Mouse (Mus musculus) macrophage (primary cell): ENCODE data around the gene Abhd17c. TPM values are rescaled to one million over a fixed set of nuclear protein-coding genes. Genes with fewer than 3 reads are reported as not detected.

Experiments used
- H3K27ac ChIP-seq: fragments of 350-480 bp; formaldehyde crosslinking; 2 replicates; pipeline ENCODE4 v1.9.0; 2021
- H3K36me3 ChIP-seq: fragments of 350-480 bp; formaldehyde crosslinking; 2 replicates; pipeline ENCODE4 v1.9.0; 2021; ENCODE audit errors: inconsistent target
- H3K4me3 ChIP-seq: fragments of 350-480 bp; formaldehyde crosslinking; 2 replicates; pipeline ENCODE4 v1.9.0; 2021; ENCODE audit errors: inconsistent target
- H3K79me2 ChIP-seq: fragments of 350-480 bp; formaldehyde crosslinking; 2 replicates; pipeline ENCODE4 v1.9.0; 2021; ENCODE audit errors: inconsistent target
- WGBS: methylation state at CpG from one replicate; pipeline ENCODE4 v1.1.7; 2026; ENCODE audit warnings: inconsistent platforms; ENCODE audit not compliant: missing documents; 5-methylcytosine and 5-hydroxymethylcytosine counted together
- polyA plus RNA-seq: library from polyadenylated mRNA; stranded (reverse); fragments of 250-400 nt; gene quantifications from 3 replicates; pipeline ENCODE4 v1.2.4, GENCODE M21; 2018; ENCODE audit warnings: inconsistent platforms

Abhd17c gene
- polyA plus RNA-seq, 1 experiment from 2014 or later: 12.9 TPM

GRCm38 (mm10) chr7:84166721-84167419 is 15.2 kb upstream of the Abhd17c start:
- Histone ChIP-seq H3K79me2 (no peaks in the 10 kb centered on the region), H3K4me3 (no peak overlapping the region), H3K36me3 (no peaks in the 10 kb centered on the region), H3K27ac (no peak overlapping the region)
- WGBS: 92% methylated on average over 4 of the region's 4 CpGs

GRCm38 (mm10) chr7:84166007-84166406 is 14.3 kb upstream of the Abhd17c start:
- 87% methylated on average over 1 of the region's 1 CpGs for WGBS
- Histone ChIP-seq H3K27ac (no peak overlapping the region), H3K4me3 (no peak overlapping the region), H3K36me3 (no peaks in the 10 kb centered on the region), H3K79me2 (no peaks in the 10 kb centered on the region)

GRCm38 (mm10) chr7:84165288-84165687 is 13.6 kb upstream of the Abhd17c start:
- 85% methylated on average over 3 of the region's 3 CpGs for WGBS
- no peak overlapping the region for H3K4me3 ChIP-seq
- no peaks in the 10 kb centered on the region for H3K79me2 ChIP-seq
- H3K36me3 ChIP-seq: no peaks in the 10 kb centered on the region
- no peak overlapping the region for H3K27ac ChIP-seq

DNA sequence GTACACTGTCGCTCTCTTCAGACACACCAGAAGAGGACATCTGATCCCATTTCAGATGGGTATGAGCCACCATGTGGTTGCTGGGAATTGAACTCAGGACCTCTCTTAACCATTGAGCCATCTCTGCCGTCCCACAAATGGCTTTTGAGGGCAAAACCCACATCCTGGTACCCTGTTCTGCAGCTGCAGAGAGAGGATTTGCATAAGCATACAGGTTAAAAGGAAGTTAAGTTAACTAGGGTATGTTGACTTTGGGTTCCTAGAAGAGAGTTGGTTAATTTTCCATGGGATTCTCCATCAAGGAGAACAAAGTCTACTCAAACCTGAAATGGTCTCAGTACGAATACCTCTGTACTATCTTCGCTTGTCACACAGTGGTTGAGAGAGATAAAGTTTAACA is 13.2 kb upstream of the Abhd17c start:
- WGBS: 73% methylated on average over 4 of the region's 4 CpGs
- H3K27ac ChIP-seq: no peak overlapping the region
- no peak overlapping the region for H3K4me3 ChIP-seq
- no peaks in the 10 kb centered on the region for H3K79me2 ChIP-seq
- no peaks in the 10 kb centered on the region for H3K36me3 ChIP-seq

DNA sequence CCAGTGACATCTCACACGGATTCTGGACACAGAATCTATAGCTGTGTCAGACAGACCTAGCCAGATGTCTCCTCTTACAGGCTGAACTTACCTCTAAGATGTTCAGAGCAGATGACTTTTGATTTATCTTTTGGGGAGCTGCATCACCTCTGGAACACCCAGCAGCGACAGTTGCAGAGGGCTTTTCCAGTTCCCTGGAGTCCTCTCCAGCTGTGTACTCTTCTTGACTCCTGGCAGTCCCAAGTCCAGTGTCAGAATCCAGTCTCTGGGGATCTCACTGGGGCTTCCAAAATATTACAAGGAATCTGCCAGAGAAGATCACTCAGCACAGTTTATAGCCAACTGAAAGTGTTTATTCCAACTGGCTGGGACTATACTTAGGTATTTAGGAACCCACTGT is 12.7 kb upstream of the Abhd17c start:
- H3K36me3 ChIP-seq: no peaks in the 10 kb centered on the region
- no peak overlapping the region for H3K27ac ChIP-seq
- no peak overlapping the region for H3K4me3 ChIP-seq
- H3K79me2 ChIP-seq: no peaks in the 10 kb centered on the region
- WGBS: 83% methylated on average over 2 of the region's 2 CpGs

DNA sequence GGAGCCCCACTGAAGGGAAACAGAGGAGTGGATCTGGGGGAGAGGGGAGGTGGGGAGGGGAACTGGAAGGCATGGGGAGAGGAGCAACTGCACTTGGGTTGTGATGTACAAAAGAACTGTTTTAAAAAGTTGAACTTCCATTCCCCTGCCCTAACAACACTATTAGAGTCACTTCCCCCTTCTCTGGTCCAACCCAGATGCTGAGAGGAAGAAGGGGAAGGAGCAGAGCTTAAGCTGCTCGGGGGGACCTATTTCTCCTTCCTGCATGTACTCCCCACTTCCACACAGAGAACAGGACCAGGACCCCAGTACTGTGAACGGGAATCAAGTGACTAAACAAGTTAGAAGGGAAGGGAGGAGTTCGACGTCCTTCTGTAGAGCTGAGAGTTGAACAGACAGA is 11.9 kb upstream of the Abhd17c start:
- no peak overlapping the region for H3K4me3 ChIP-seq
- 6% methylated on average over 4 of the region's 4 CpGs for WGBS
- no peak overlapping the region for H3K27ac ChIP-seq
- H3K36me3 ChIP-seq: no peaks in the 10 kb centered on the region
- no peaks in the 10 kb centered on the region for H3K79me2 ChIP-seq

- no peaks in the 10 kb centered on the region for H3K36me3 ChIP-seq
- WGBS: 94% methylated on average over 2 of the region's 2 CpGs
These were observed 7.7 kb upstream of the Abhd17c start for GRCm38 (mm10) chr7:84159414-84159813.

DNA sequence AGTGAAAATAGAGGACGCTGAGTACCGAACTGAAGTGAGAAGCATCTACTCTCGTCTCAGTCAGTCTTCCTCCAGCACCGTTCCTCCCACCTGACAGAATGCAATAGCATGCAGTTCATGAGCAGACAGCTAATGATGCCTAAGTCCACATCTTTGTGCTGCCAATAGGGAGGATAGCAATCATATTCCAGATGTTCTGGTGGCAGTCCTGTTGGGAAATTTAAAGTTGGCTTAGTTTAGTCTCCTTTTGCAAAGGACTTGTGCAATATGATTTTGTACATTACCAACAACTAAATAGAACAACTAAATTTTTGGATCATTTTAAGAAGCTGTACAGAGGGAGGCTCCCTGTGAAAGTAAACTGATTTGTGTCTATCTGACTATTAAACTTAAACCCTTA is 2.1 kb upstream of the Abhd17c start:
- peaks cover 23% of the 10 kb centered on the region for H3K79me2 ChIP-seq
- 92% methylated on average over 4 of the region's 4 CpGs for WGBS

More at GRCm38 (mm10) chr7:84159414-84159813, 7.7 kb upstream of the Abhd17c start:
- H3K79me2 ChIP-seq: no peaks in the 10 kb centered on the region
- H3K27ac ChIP-seq: no peak overlapping the region
- no peak overlapping the region for H3K4me3 ChIP-seq

DNA sequence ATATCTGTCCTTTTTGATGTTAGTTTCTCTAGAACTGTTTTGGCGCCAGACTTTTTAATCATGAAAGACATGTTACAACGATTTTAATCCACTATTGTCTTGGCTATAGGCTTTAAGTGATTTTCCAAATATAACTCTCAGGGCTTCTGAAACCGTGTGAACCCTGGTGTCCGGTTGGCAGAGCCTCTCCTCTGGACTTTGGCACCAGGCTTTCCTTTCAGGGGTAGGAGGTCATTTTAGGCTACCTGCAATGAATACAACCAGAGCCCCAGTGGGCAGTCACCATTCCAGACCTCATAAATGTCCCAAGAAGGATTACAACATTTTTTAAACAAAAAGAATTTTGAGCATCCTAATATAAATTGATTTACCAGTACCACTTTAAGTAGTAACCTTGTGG is 1.1 kb upstream of the Abhd17c start:
- H3K36me3 ChIP-seq: no peaks in the 10 kb centered on the region
- WGBS: 96% methylated on average over 4 of the region's 4 CpGs
- no peak overlapping the region for H3K27ac ChIP-seq
- no peak overlapping the region for H3K4me3 ChIP-seq
- peaks cover 33% of the 10 kb centered on the region for H3K79me2 ChIP-seq

More for the DNA sequence above, 2.1 kb upstream of the Abhd17c start:
- no peak overlapping the region for H3K4me3 ChIP-seq
- H3K36me3 ChIP-seq: no peaks in the 10 kb centered on the region
- no peak overlapping the region for H3K27ac ChIP-seq

- WGBS: 74% methylated on average over 6 of the region's 6 CpGs
- Histone ChIP-seq H3K36me3 (no peaks in the 10 kb centered on the region), H3K27ac (no peak overlapping the region), H3K4me3 (peak overlapping the region; percentile 17; the same call in 1 of the 2 replicates), H3K79me2 (peaks cover 37% of the 10 kb centered on the region)
These were observed 681 bp upstream of the Abhd17c start for GRCm38 (mm10) chr7:84152374-84152773.

DNA sequence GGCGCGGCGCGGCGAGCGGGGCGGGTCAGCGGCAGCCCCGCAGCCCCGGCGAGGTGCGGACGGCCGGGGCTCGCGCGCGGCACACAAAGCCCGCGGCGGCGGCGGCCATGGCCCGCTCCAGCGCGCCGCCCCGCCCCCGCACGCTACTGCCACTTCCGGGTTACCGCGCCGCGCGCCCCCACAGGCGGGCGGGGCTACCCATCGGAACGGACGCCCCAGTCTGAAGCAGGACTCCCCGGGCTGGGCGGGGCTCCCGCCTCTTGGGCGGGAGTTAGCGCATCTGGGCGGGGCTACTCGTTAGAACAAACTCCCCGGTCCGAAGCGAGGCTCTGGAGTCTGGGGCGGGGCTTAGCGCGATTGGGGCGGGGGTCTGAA is 254 bp upstream of the Abhd17c start:
- WGBS: under 1% methylated on average over 39 of the region's 55 CpGs

DNA sequence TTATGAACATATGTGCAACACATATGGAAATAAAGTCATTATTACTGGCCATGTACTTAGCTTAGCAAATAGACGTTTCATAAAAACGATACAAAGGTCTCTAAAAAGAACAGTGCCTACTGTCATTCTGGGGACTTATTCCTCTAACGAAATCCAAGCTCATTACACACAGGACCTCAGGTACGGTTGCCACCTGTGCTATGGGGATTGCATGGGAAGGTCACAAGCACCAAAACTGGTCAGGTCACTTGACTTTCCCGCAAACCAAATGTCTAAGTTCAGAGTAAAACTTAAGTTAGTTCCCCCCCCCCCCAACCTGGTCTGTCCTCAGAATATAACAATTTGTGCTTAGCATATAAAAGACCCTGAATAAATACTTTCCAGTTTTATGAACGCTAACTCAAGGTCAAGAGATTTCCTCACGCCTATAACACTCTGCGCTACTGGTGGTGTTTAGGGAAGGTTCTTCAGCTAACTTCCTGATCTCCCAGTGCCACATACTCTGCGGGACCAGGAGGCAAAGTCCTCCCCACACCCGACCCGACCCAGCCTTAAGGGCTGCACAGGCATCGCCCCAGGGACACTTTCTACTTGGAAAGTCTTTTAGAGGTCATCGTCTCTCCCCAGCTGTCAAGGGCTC is 1.2 kb downstream of the Abhd17c start:
- no peaks in the 10 kb centered on the region for H3K36me3 ChIP-seq
- H3K79me2 ChIP-seq: peaks cover 56% of the 10 kb centered on the region
- 20% methylated on average over 13 of the region's 13 CpGs for WGBS
- peak overlapping the region; percentile 49 for H3K4me3 ChIP-seq
- H3K27ac ChIP-seq: peak overlapping the region; percentile 17; the same call in 1 of the 2 replicates

More for the DNA sequence above, 254 bp upstream of the Abhd17c start:
- H3K36me3 ChIP-seq: no peaks in the 10 kb centered on the region
- H3K79me2 ChIP-seq: peaks cover 42% of the 10 kb centered on the region
- H3K4me3 ChIP-seq: peak overlapping the region; percentile 17; the same call in 1 of the 2 replicates
- no peak overlapping the region for H3K27ac ChIP-seq

DNA sequence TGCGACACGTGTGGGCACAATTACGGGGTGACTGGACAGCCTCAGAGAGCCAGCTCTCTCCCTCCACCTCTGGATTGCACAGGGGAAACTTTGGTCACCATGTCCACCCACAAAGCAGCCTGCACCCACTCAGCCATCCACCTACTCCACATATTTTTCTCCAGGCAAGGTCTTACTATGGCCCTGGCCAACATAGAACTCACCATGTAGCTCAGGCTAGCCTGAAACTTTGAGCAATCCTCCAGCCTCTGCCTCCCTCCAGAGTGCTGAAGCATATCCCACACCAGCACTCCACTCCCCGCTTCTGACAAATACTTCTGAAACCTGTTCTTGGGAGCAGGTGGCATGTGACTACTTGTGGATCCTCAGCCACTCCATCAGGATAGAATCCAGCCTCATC is 1.9 kb downstream of the Abhd17c start:
- H3K27ac ChIP-seq: no peak overlapping the region
- peaks cover 63% of the 10 kb centered on the region for H3K79me2 ChIP-seq
- WGBS: 72% methylated on average over 2 of the region's 4 CpGs
- no peaks in the 10 kb centered on the region for H3K36me3 ChIP-seq
- H3K4me3 ChIP-seq: no peak overlapping the region

GRCm38 (mm10) chr7:84148896-84149295 is 2.8 kb downstream of the Abhd17c start:
- peaks cover 72% of the 10 kb centered on the region for H3K79me2 ChIP-seq
- H3K27ac ChIP-seq: no peak overlapping the region
- no peak overlapping the region for H3K4me3 ChIP-seq
- 95% methylated on average over 3 of the region's 3 CpGs for WGBS
- no peaks in the 10 kb centered on the region for H3K36me3 ChIP-seq

DNA sequence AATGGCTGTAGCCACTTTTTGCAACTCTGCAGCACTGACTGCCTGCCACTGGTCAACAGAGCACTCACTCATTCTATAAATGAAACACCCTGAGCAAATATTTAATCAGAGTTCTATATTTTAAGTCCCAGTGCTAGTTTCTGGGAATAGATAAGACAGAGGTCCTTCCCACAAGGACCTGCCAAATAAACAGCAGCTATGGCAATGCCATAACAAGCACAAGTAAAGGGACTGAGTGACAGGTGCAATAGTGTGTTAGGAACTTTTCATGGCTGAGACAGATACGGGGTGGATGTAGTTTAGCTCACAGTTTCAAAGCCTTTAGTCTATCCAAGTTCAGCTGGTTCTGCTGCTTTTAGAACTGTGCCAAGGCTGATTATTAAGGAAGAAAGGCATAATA is 3.9 kb downstream of the Abhd17c start:
- Histone ChIP-seq H3K36me3 (no peaks in the 10 kb centered on the region), H3K27ac (no peak overlapping the region), H3K4me3 (no peak overlapping the region), H3K79me2 (peaks cover 76% of the 10 kb centered on the region)
- WGBS: 100% methylated on average over 1 of the region's 1 CpGs
